Mouse (Mus musculus) spleen, postnatal 36 days (tissue): Measurements from ENCODE around the gene Ywhah.

Experiments
- DNase-seq, 2 experiments: peaks; one replicate each; pipeline ENCODE4 v3.0.0; 2022; ENCODE audit warnings: low spot score in 2 of 2, mixed read lengths in 1 of 2

Ywhah gene

GRCm38 (mm10) chr5:33052849-33053582, 34.4 kb downstream of the Ywhah start:
- peak in 1 of 2 experiments; percentile 23 for DNase-seq

GRCm38 (mm10) chr5:33056126-33056765, 37.6 kb downstream of the Ywhah start:
- DNase-seq: no peak

- no peak for DNase-seq
Observed at GRCm38 (mm10) chr5:33070071-33070470, 51.5 kb downstream of the Ywhah start.

- no peak for DNase-seq
Observed at GRCm38 (mm10) chr5:33076490-33077191, 58.0 kb downstream of the Ywhah start.
